Mouse (Mus musculus) liver, embryonic 16.5 days (tissue): ENCODE measurements around the gene Tmem101. TPM values are rescaled to one million over a fixed set of nuclear protein-coding genes. Genes with fewer than 3 reads are reported as not detected.

Source experiments
- ATAC-seq: fragments of 200-750 bp; cut with Nextera tagmentation; 2 replicates; pipeline ENCODE4 v1.8.0; 2017; ENCODE audit warnings: low read depth, mild to moderate bottlenecking, moderate number of reproducible peaks, moderate library complexity
- H3K27ac ChIP-seq: fragments of 300-500 bp; sonication (generic); 2 replicates; pipeline ENCODE4 v1.5.1; 2014; ENCODE audit warnings: mild to moderate bottlenecking, low read length
- H3K27me3 ChIP-seq: fragments of 300-500 bp; sonication (generic); 2 replicates; pipeline ENCODE4 v1.6.1; 2014; ENCODE audit warnings: low read depth, low read length, mixed read lengths; ENCODE audit not compliant: control insufficient read depth, insufficient read depth
- H3K36me3 ChIP-seq: fragments of 300-500 bp; sonication (generic); 2 replicates; pipeline ENCODE4 v1.6.1; 2014; ENCODE audit warnings: mild to moderate bottlenecking; ENCODE audit not compliant: control insufficient read depth, insufficient read depth
- H3K4me1 ChIP-seq: fragments of 300-500 bp; sonication (generic); 2 replicates; pipeline ENCODE4 v1.6.1; 2014; ENCODE audit warnings: low read depth, low read length, mixed read lengths; ENCODE audit not compliant: control insufficient read depth
- H3K4me2 ChIP-seq: fragments of 300-500 bp; sonication (generic); 2 replicates; pipeline ENCODE4 v1.6.1; 2014; ENCODE audit warnings: low read depth, low read length, mixed read lengths
- H3K4me3 ChIP-seq: fragments of 300-500 bp; sonication (generic); 2 replicates; pipeline ENCODE4 v1.5.1; 2014; ENCODE audit warnings: low read depth, mild to moderate bottlenecking, low read length
- H3K9ac ChIP-seq: fragments of 300-500 bp; sonication (generic); 2 replicates; pipeline ENCODE4 v1.6.1; 2014; ENCODE audit warnings: low read depth, low read length
- H3K9me3 ChIP-seq: fragments of 300-500 bp; sonication (generic); replicated peaks from 2 replicates; pipeline ENCODE4 v1.6.1; 2016; ENCODE audit warnings: low read length; ENCODE audit not compliant: control insufficient read depth
- WGBS: fragments of 180-500 bp; shearing (Covaris S2); extraction: QIAGEN DNeasy Blood & Tissue Kit; methylation state at CpG from one replicate; pipeline ENCODE4 v1.1.7; 2014; ENCODE audit not compliant: insufficient replicate concordance; 5-methylcytosine and 5-hydroxymethylcytosine counted together
- polyA plus RNA-seq: library from polyadenylated mRNA; unstranded; fragments of >200 nt; fragmentation: Nextera tagmentation; extraction: Ambion mirVana; gene quantifications from 2 replicates; pipeline ENCODE4 v1.2.1, GENCODE M21; 2015

Gene Tmem101
- polyA plus RNA-seq, 1 experiment from 2014 or later, result 9.0 TPM

DNA sequence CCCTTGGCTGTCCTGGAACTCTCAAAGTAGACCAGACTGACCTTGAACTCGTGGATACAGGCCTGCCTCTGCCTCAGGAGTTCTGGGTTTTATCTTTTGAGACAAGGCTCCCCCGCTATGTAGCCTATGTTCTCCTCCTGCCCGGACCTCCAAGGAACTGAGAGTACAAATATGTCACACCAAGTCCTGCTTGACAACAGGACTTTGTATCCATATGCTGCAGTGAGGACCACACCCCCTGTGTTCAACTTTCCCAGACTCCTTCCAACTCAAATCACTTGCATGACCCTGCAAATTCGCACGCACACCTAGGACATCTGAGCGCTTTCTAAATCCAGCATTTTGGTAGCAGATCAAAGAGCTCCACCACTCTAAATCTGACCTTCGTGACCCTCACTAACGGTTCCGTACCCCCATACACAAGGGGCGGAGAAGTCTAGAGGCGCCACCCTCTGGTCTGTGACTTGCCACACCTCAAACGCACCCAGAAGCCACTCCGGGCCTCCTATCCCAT lies 11.2 kb downstream of the Tmem101 start:
- H3K27me3 ChIP-seq, result peaks cover 43% of the 10 kb centered on the region
- ATAC-seq, result peak; percentile 77

GRCm38 (mm10) chr11:102142355-102142754 lies 13.8 kb downstream of the Tmem101 start:
- peaks cover 35% of the 10 kb centered on the region for H3K27me3 ChIP-seq
- H3K36me3 ChIP-seq, result no peaks in the 10 kb centered on the region
- no peaks in the 10 kb centered on the region for H3K9me3 ChIP-seq
- H3K4me2 ChIP-seq, result peak overlapping the region; percentile 46
- H3K9ac ChIP-seq, result no peak overlapping the region
- peak; percentile 67 for ATAC-seq
- H3K27ac ChIP-seq, result peak overlapping the region; percentile 82
- H3K4me3 ChIP-seq, result peak overlapping the region; percentile 6; the same call in 1 of the 2 replicates
- peaks cover 26% of the 10 kb centered on the region for H3K4me1 ChIP-seq
- WGBS, result 47% methylated on average over 7 of the region's 7 CpGs

More for the DNA sequence above, 11.2 kb downstream of the Tmem101 start:
- WGBS, result 19% methylated on average over 13 of the region's 13 CpGs
- Histone ChIP-seq H3K27ac (peak overlapping the region; percentile 41; the same call in 1 of the 2 replicates), H3K9me3 (no peaks in the 10 kb centered on the region), H3K4me3 (peak overlapping the region; percentile 65), H3K4me1 (peaks cover 24% of the 10 kb centered on the region), H3K9ac (no peak overlapping the region), H3K36me3 (no peaks in the 10 kb centered on the region), H3K4me2 (peak overlapping the region; percentile 80)

DNA sequence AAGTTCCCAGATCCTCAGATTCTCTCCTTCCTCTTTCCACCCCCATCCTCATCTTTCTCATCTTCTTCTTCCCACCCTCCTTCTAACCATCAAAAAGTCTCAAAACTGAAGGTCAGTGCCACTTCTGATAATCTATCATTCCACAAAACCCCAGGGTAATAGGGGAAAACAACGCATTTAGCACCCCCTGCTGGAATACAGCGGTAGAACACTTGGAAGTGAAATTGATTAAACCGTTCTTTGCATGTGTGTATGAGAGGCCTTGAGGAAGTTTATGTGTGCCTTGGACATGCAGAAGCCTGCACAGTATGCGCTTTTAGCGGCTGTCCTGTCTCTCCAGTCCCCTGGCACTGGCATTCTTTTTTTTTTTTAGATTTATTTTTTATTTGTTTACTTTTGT lies 15.7 kb downstream of the Tmem101 start:
- H3K4me3 ChIP-seq, result no peak overlapping the region
- peaks cover 12% of the 10 kb centered on the region for H3K4me1 ChIP-seq
- H3K9me3 ChIP-seq, result no peaks in the 10 kb centered on the region
- H3K27me3 ChIP-seq, result peaks cover 19% of the 10 kb centered on the region
- 3% methylated on average over 5 of the region's 5 CpGs for WGBS
- H3K36me3 ChIP-seq, result no peaks in the 10 kb centered on the region
- no peak overlapping the region for H3K9ac ChIP-seq
- ATAC-seq, result no peak
- no peak overlapping the region for H3K27ac ChIP-seq
- no peak overlapping the region for H3K4me2 ChIP-seq

GRCm38 (mm10) chr11:102138447-102138740 lies 17.8 kb downstream of the Tmem101 start:
- under 1% methylated on average over 18 of the region's 18 CpGs for WGBS

DNA sequence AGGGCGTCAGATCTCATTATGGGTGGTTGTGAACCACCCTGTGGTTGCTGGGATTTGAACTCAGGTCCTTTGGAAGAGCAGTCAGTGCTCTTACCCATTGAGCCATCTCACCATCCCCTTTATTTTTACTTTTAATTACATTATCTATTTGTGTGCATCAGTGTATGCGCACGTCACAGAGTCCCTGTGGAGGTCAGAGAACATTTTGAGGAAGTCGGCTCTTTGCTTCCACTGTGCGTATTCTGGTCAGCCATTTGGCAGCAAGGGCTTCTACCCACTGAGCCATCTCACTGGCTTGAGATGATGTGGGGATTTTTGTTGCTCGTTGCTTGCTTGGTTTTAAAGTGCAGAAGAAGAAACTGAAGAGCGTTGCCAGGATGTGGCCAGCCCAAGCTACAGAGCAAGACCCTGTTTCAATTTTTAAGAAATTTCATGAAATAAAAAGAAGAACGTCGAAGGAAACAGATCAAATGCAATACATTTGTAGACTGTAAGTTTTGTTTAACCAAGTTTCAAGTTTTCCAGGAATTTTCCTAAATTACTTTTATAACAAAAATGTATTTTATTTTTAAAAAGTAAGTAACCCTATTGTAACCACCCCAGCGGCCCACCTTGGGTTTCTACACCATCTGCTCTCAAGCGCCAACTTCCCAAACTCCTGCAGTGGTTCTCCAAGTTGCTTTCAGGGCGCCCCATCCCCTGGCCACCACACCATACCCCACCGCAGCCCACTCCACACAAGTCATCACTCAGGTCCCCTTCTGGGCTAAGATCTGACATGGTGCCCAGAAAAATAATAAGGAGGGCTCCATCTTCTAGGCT lies 18.4 kb downstream of the Tmem101 start:
- WGBS, result 20% methylated on average over 13 of the region's 13 CpGs
- Histone ChIP-seq H3K4me3 (no peak overlapping the region), H3K36me3 (no peaks in the 10 kb centered on the region), H3K9me3 (no peaks in the 10 kb centered on the region), H3K4me2 (peak overlapping the region; percentile 36; the same call in 1 of the 2 replicates), H3K27me3 (peaks cover 8% of the 10 kb centered on the region), H3K27ac (no peak overlapping the region), H3K9ac (no peak overlapping the region), H3K4me1 (peaks cover 3% of the 10 kb centered on the region)
- ATAC-seq, result no peak

More at GRCm38 (mm10) chr11:102138447-102138740, 17.8 kb downstream of the Tmem101 start:
- peaks cover 8% of the 10 kb centered on the region for H3K27me3 ChIP-seq
- no peak overlapping the region for H3K9ac ChIP-seq
- peak overlapping the region; percentile 36; the same call in 1 of the 2 replicates for H3K4me2 ChIP-seq
- H3K4me1 ChIP-seq, result peaks cover 4% of the 10 kb centered on the region
- no peaks in the 10 kb centered on the region for H3K36me3 ChIP-seq
- no peaks in the 10 kb centered on the region for H3K9me3 ChIP-seq
- H3K4me3 ChIP-seq, result no peak overlapping the region
- no peak overlapping the region for H3K27ac ChIP-seq
- no peak for ATAC-seq

- no peak overlapping the region for H3K27ac ChIP-seq
- no peaks in the 10 kb centered on the region for H3K9me3 ChIP-seq
- H3K36me3 ChIP-seq, result no peaks in the 10 kb centered on the region
- H3K4me3 ChIP-seq, result no peak overlapping the region
- H3K9ac ChIP-seq, result no peak overlapping the region
- 17% methylated on average over 4 of the region's 4 CpGs for whole genome bisulfite sequencing
- ATAC-seq, result no peak
- H3K4me2 ChIP-seq, result no peak overlapping the region
- peaks cover 15% of the 10 kb centered on the region for H3K4me1 ChIP-seq
- peaks cover 6% of the 10 kb centered on the region for H3K27me3 ChIP-seq
These were observed 21.7 kb downstream of the Tmem101 start for GRCm38 (mm10) chr11:102134516-102134915.

- peak; percentile 51; the same call in 1 of the 2 replicates for ATAC-seq
- Histone ChIP-seq H3K4me1 (peaks cover 9% of the 10 kb centered on the region), H3K27ac (no peak overlapping the region), H3K9me3 (no peaks in the 10 kb centered on the region), H3K27me3 (no peaks in the 10 kb centered on the region; the same call in 1 of the 2 replicates), H3K36me3 (no peaks in the 10 kb centered on the region), H3K9ac (no peak overlapping the region), H3K4me3 (no peak overlapping the region), H3K4me2 (no peak overlapping the region)
- WGBS, result 46% methylated on average over 6 of the region's 6 CpGs
These were observed 38.8 kb downstream of the Tmem101 start for GRCm38 (mm10) chr11:102117386-102117785.

DNA sequence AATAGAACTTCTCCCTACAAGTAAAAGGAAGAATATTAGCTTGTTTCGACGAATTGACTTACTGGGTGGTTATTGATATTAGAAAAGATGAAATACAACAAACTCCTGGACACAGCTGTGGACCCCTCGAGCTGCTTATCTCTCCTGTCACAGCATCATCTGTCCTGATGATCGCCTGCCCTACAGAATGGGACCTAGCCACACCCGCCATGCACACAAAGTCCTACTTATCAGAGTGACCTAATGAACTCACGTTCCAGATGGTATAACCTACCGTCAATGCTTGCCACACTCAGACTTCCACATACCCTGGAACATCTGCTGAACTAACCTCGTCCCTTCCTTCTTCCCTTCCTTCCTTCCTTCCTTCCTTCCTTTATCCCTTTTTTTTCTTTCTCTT lies 40.0 kb downstream of the Tmem101 start:
- H3K27ac ChIP-seq, result no peak overlapping the region
- H3K36me3 ChIP-seq, result no peaks in the 10 kb centered on the region
- no peaks in the 10 kb centered on the region; the same call in 1 of the 2 replicates for H3K27me3 ChIP-seq
- ATAC-seq, result peak; percentile 61
- H3K4me1 ChIP-seq, result peaks cover 9% of the 10 kb centered on the region
- H3K4me3 ChIP-seq, result no peak overlapping the region
- 22% methylated on average over 8 of the region's 8 CpGs for WGBS
- H3K4me2 ChIP-seq, result no peak overlapping the region
- no peak overlapping the region for H3K9ac ChIP-seq
- no peaks in the 10 kb centered on the region for H3K9me3 ChIP-seq

DNA sequence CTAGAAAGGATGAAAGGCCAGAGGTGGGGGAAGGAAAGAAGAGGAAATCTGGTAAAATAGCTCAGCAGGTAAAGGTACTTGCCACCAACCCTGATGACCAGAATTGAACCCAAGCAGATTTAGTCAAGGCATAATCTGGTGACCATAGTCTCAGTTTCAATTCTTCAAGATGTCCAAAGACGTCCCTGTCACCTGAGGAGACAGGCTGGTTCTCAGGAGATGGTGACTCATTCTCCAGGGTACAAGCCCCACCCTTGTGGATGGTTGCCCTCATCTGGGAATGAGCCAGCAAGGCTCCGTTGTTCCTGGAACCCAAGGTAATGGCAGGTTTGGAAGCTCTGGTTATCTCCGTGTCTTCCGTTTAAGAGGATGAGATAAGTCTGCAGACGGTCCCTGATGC lies 44.6 kb downstream of the Tmem101 start:
- Histone ChIP-seq H3K27ac (no peak overlapping the region), H3K36me3 (no peaks in the 10 kb centered on the region), H3K4me1 (peaks cover 4% of the 10 kb centered on the region), H3K9me3 (no peaks in the 10 kb centered on the region), H3K9ac (no peak overlapping the region), H3K4me3 (no peak overlapping the region), H3K4me2 (no peak overlapping the region), H3K27me3 (peaks cover 34% of the 10 kb centered on the region)
- no peak for ATAC-seq
- WGBS, result 43% methylated on average over 5 of the region's 5 CpGs
